Mouse (Mus musculus) kidney, adult 2 months (tissue): ENCODE results near the gene Prdx2.

Experiments
- CTCF ChIP-seq: fragments of 200-500 bp; conservative IDR thresholded peaks from 2 replicates; pipeline ENCODE4 v1.5.1; 2011; ENCODE audit warnings: low read depth, mild to moderate bottlenecking, control low read depth, low read length, moderate library complexity, mixed read lengths; ENCODE audit not compliant: insufficient read depth, insufficient read length
- POLR2A ChIP-seq: fragments of 200-500 bp; IDR thresholded peaks from one replicate; pipeline ENCODE4 v1.6.1; 2011; ENCODE audit warnings: low read depth, low read length, control low read depth

DNA sequence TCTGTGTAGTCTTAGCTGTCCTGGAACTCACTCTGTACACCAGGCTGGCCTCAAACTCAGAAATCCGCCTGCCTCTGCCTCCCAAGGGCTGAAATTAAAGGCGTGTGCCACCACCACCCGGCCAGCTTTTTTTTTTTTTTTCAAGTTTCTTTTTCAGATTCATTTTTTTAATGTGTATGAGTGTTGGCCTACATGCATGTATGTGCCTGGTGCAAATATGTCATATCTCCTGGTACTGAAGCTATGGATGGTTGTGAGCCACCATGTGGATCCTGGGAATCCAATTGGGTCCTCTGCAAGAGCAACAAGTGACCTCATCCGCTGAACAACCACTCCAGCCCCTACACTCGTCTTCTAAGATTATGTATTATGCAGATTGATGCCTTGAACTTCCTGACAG lies 18.0 kb downstream of the Prdx2 start:
- no peak for TF ChIP-seq CTCF
- no peak for TF ChIP-seq POLR2A
